Mouse (Mus musculus): ENCODE measurements around the gene Bub1b. TPM values are rescaled to one million over a fixed set of nuclear protein-coding genes. Genes with fewer than 3 reads are reported as not detected.
A peak's percentile ranks its signal among the peaks of the same experiment; 100 is the strongest.
"Not testable (repeated sequence)": the region's sequence is repeated elsewhere in the genome, so short reads cannot be mapped to it uniquely, and the experiment has no call there.

The Bub1b gene
- polyA plus RNA-seq (2012; rRNA removed): 1.9 and 2.8 TPM in 2 replicates

DNA sequence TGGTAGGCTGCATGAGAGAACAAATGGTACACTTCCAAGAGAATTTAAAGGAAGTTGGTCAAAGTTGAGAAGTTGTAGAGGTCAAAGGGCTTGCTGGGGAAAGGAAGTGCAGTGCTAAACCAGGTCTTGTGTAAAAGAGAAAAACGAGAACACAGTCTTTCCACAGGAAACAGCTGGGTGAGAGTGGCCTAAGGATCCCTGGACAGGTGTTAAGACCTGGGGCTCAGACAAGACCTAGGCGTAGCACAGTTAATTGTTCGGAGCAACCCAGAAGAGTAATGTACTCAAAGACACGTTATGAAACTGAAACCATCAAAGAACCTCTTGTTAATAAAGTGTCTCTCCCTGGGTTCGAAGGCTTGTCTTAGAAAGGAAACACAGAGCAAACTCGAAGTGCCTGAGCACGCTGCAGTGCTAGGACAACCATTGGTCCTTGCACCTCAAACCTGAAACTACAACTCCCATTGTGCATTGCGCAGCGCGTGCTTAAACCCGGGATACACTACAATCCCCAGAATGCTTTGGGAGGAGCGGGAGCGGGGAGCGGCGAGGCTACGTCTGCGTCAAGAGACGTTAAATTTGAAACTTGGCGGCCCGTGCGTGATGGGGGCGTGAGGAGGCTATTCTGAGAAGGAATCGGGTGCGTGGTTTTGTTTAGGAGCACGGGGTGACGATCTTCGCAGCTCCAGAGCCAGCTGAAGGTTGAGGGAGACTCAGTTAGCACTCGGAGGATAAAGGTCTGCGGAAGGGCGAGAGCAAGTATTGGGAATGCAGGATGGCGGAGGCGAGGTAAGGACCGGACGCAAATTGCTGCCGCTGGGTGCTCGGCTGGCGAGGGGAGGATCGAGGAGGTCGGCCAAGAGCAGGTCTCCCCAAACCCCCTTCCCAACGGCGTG, at the start of gene Bub1b:
Gene Bub1b (plus strand): TSS at position 539 of the 896 bp plus-strand sequence.
- no peak within 1 kb of the TSS for H3K27ac ChIP-seq (ENCODE audit: insufficient read depth, low read length)
- TF ChIP-seq POLR2A (IDR thresholded peaks at IDR 0.05; ENCODE audit: extremely low read depth, insufficient read depth, low read length) (no peak), CTCF (IDR thresholded peaks at IDR 0.05; ENCODE audit: extremely low read depth, insufficient read depth, low read length) (no peak)
- H3K4me3 ChIP-seq (ENCODE audit: insufficient read depth, low read length): peak within 1 kb of the TSS; percentile 39
- H3K4me1 ChIP-seq (ENCODE audit: control insufficient read depth, insufficient read depth, low read length): no peaks in the 10 kb centered on the region

- H3K4me1 ChIP-seq (ENCODE audit: control insufficient read depth, insufficient read depth, low read length): peaks cover 5% of the 10 kb centered on the region
- TF ChIP-seq CTCF (IDR thresholded peaks at IDR 0.05; ENCODE audit: extremely low read depth, insufficient read depth, low read length): no peak
- no peak for TF ChIP-seq POLR2A (IDR thresholded peaks at IDR 0.05; ENCODE audit: extremely low read depth, insufficient read depth, low read length)
- peak overlapping the region; percentile 34; the same call in 1 of the 2 replicates for H3K4me3 ChIP-seq (ENCODE audit: insufficient read depth, low read length)
- no peak overlapping the region for H3K27ac ChIP-seq (ENCODE audit: insufficient read depth, low read length)
Observed at GRCm38 (mm10) chr2:118548421-118549221, 49.4 kb upstream of the Bub1b start.

DNA sequence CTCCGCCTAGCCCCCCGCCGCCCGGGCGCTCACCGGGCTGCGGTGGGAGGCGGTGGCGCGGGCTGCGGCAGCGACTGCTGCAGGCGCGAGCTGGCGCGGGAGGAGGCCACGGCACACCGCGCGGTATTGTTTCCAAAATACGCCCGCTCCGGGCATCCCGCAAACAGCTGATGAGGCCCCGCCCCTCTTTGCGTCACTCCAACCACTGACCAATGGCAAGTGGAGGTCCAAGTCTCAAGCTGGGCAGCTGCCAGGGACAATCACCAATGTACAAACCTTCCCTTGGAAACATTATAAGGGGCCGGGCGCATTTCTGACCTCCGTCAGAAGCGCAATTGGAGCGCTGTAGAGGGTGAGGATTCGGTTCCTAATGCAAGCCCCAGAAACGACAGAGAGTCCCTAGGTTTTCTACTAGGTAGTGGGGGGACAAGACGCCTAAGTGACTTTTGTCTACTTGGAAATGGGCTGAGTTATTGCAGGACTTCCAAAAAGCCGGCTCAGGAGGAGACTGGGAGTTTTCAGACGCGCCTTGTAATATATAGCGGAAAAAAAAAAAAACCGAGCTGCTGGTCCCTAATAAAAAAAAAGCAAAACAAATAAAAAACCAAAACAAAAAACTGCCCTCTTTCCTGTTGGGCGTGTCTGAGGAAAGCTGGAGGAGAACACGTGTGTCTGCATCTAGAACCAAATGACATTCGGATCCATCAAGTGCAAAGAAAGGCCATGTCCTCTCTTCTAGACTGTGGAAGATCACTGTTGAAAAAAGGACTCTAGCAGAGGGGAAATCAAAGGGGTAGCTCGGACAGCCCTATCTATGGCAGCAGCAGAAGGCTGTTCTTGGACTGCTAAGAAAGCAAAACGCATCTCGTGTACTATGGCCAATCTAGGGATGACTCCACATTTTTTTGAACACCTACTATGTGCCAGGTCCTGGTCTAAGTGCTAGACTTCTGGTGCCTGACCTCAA, 48.2 kb upstream of the Bub1b start, which contains the start of gene Bmf:
Gene Bmf (minus strand): TSS at position 181 of the 967 bp plus-strand sequence.
- peaks cover 5% of the 10 kb centered on the region for H3K4me1 ChIP-seq (ENCODE audit: control insufficient read depth, insufficient read depth, low read length)
- TF ChIP-seq CTCF (IDR thresholded peaks at IDR 0.05; ENCODE audit: extremely low read depth, insufficient read depth, low read length) (no peak), POLR2A (IDR thresholded peaks at IDR 0.05; ENCODE audit: extremely low read depth, insufficient read depth, low read length) (no peak)
- peak within 1 kb of the TSS; percentile 34 for H3K4me3 ChIP-seq (ENCODE audit: insufficient read depth, low read length)
- no peak within 1 kb of the TSS for H3K27ac ChIP-seq (ENCODE audit: insufficient read depth, low read length)

GRCm38 (mm10) chr2:118551606-118552005, 46.4 kb upstream of the Bub1b start:
- TF ChIP-seq CTCF (IDR thresholded peaks at IDR 0.05; ENCODE audit: extremely low read depth, insufficient read depth, low read length) (no peak), POLR2A (IDR thresholded peaks at IDR 0.05; ENCODE audit: extremely low read depth, insufficient read depth, low read length) (no peak)
- no peak overlapping the region for H3K4me3 ChIP-seq (ENCODE audit: insufficient read depth, low read length)
- no peak overlapping the region for H3K27ac ChIP-seq (ENCODE audit: insufficient read depth, low read length)
- H3K4me1 ChIP-seq (ENCODE audit: control insufficient read depth, insufficient read depth, low read length): peaks cover 2% of the 10 kb centered on the region; the same call in 1 of the 2 replicates

DNA sequence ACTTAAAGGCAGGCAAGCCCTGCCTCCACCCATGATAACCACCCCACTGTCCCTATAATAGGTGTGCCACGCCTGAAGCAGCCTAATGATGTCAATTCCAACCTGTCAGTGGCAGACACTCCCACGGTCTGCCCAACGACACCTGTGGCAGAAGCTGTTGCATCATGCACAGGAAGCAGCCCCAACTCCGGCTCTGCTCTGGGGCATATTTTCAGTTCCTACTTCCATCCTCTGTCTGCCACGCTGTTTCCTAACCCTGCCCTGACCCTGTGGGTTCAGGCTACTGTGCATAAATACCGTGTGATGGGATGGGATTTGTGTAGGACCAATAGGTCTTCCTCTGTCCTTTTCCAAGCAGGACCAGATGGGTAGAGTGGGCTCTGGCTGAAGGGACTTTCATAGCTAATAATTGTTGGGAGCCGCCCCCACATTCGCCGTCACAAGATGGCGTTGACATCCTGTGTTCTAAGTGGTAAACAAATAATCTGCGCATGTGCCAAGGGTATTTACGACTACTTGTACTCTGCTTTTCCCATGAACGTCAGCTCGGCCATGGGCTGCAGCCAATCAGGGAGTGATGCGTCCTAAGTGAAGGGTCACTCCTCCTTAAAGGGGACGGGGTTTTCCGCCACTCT, 43.5 kb upstream of the Bub1b start:
- peak; percentile 28; the same call in 1 of the 2 replicates for TF ChIP-seq POLR2A (IDR thresholded peaks at IDR 0.05; ENCODE audit: extremely low read depth, insufficient read depth, low read length)
- not testable (repeated sequence) for H3K4me1 ChIP-seq (ENCODE audit: control insufficient read depth, insufficient read depth, low read length)
- H3K4me3 ChIP-seq (ENCODE audit: insufficient read depth, low read length): peak overlapping the region; percentile 80
- H3K27ac ChIP-seq (ENCODE audit: insufficient read depth, low read length): peak overlapping the region; percentile 5

- Histone ChIP-seq H3K4me3 (ENCODE audit: insufficient read depth, low read length) (no peak overlapping the region), H3K4me1 (ENCODE audit: control insufficient read depth, insufficient read depth, low read length) (no peaks in the 10 kb centered on the region; the same call in 1 of the 2 replicates), H3K27ac (ENCODE audit: insufficient read depth, low read length) (no peak overlapping the region)
- TF ChIP-seq POLR2A (IDR thresholded peaks at IDR 0.05; ENCODE audit: extremely low read depth, insufficient read depth, low read length): no peak
Observed at GRCm38 (mm10) chr2:118558426-118558825, 39.6 kb upstream of the Bub1b start.

GRCm38 (mm10) chr2:118562015-118562414, 36.0 kb upstream of the Bub1b start:
- Histone ChIP-seq H3K4me3 (ENCODE audit: insufficient read depth, low read length) (no peak overlapping the region), H3K27ac (ENCODE audit: insufficient read depth, low read length) (no peak overlapping the region), H3K4me1 (ENCODE audit: control insufficient read depth, insufficient read depth, low read length) (no peaks in the 10 kb centered on the region)
- TF ChIP-seq POLR2A (IDR thresholded peaks at IDR 0.05; ENCODE audit: extremely low read depth, insufficient read depth, low read length): no peak
- no peak for TF ChIP-seq CTCF (IDR thresholded peaks at IDR 0.05; ENCODE audit: extremely low read depth, insufficient read depth, low read length)

DNA sequence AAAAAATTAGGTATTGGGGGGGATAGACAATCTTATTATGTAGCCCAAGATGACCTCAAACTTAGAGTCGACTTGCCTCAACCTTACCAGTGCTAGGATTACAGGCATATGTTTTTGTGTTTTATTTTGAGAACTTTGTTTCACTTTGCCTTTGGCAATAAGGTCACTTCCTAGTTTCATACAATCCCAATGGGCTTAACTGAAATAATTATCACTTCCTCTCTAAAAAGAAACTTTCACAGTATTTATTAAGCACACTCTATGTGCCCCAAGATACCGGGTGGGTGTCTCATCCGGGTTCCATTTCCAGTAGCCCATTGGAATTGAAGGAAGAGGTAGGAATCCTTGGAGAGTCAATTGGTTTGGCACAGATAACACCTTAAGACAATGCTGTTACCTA, 35.6 kb upstream of the Bub1b start:
- Histone ChIP-seq H3K27ac (ENCODE audit: insufficient read depth, low read length) (no peak overlapping the region), H3K4me3 (ENCODE audit: insufficient read depth, low read length) (no peak overlapping the region), H3K4me1 (ENCODE audit: control insufficient read depth, insufficient read depth, low read length) (no peaks in the 10 kb centered on the region)
- TF ChIP-seq POLR2A (IDR thresholded peaks at IDR 0.05; ENCODE audit: extremely low read depth, insufficient read depth, low read length) (no peak), CTCF (IDR thresholded peaks at IDR 0.05; ENCODE audit: extremely low read depth, insufficient read depth, low read length) (no peak)
